Mouse (Mus musculus) MEL (cell line): ENCODE data around the gene Letmd1. TPM values are rescaled to one million over a fixed set of nuclear protein-coding genes. Genes with fewer than 3 reads are reported as not detected.

Experiments used
- DNase-seq: peaks from one replicate; pipeline ENCODE4 v3.0.0; 2011; ENCODE audit warnings: low read depth, low spot score
- H3K27ac ChIP-seq: 2 replicates; pipeline ENCODE4 v1.5.1; 2012; ENCODE audit warnings: low read depth, mild to moderate bottlenecking, control low read depth, low read length, moderate library complexity; ENCODE audit not compliant: control insufficient read depth
- H3K27me3 ChIP-seq, 2 experiments: fragments of 150-350 bp in 1 of 2; sonication (generic) in 1 of 2; 2 replicates each; pipeline ENCODE4 v1.6.1; 2012; ENCODE audit warnings: low read length in 2 of 2, mild to moderate bottlenecking in 2 of 2, improper control_type of control experiment in 1 of 2, moderate library complexity in 1 of 2; ENCODE audit not compliant: insufficient read depth in 2 of 2, control insufficient read depth in 1 of 2
- H3K36me3 ChIP-seq, 2 experiments: 2 replicates each; pipeline ENCODE4 v1.6.1; 2012 to 2014; ENCODE audit warnings: low read length in 2 of 2, improper control_type of control experiment in 1 of 2, inconsistent platforms in 1 of 2, mild to moderate bottlenecking in 1 of 2; ENCODE audit not compliant: insufficient read depth in 2 of 2, control insufficient read depth in 1 of 2
- H3K4me1 ChIP-seq, 2 experiments: fragments of 150-350 bp in 1 of 2; sonication (generic) in 1 of 2; 2 replicates each; pipeline ENCODE4 v1.6.1; 2012; ENCODE audit warnings: low read length in 2 of 2, improper control_type of control experiment in 1 of 2, mild to moderate bottlenecking in 1 of 2; ENCODE audit not compliant: insufficient read depth in 2 of 2, control insufficient read depth in 1 of 2
- H3K4me3 ChIP-seq, 2 experiments: fragments of 150-350 bp in 1 of 2; sonication (generic) in 1 of 2; 2 replicates each; pipeline ENCODE4 v1.5.1; 2012; ENCODE audit warnings: low read depth in 2 of 2, low read length in 2 of 2, mild to moderate bottlenecking in 2 of 2, moderate library complexity in 2 of 2, control low read depth in 1 of 2, improper control_type of control experiment in 1 of 2; ENCODE audit not compliant: control insufficient read depth in 1 of 2, insufficient read depth in 1 of 2
- H3K79me2 ChIP-seq: 2 replicates; pipeline ENCODE4 v1.6.1; 2012; ENCODE audit warnings: mild to moderate bottlenecking, low read length, moderate library complexity; ENCODE audit not compliant: control insufficient read depth, poor library complexity, insufficient read depth
- H3K9ac ChIP-seq: 2 replicates; pipeline ENCODE4 v1.6.1; 2012; ENCODE audit warnings: low read depth, mild to moderate bottlenecking, control low read depth, low read length, moderate library complexity; ENCODE audit not compliant: control insufficient read depth, poor library complexity, severe bottlenecking
- H3K9me3 ChIP-seq: fragments of 150-350 bp; sonication (generic); replicated peaks from 2 replicates; pipeline ENCODE4 v1.6.1; 2012; ENCODE audit warnings: mild to moderate bottlenecking, low read length, improper control_type of control experiment, moderate library complexity; ENCODE audit not compliant: insufficient read depth
- BHLHE40 ChIP-seq: IDR thresholded peaks from 2 replicates; pipeline ENCODE4 v1.6.1; 2012; ENCODE audit warnings: low read depth, mild to moderate bottlenecking, inconsistent platforms, low read length, improper control_type of control experiment, borderline replicate concordance
- CHD1 ChIP-seq: IDR thresholded peaks from 2 replicates; pipeline ENCODE4 v1.6.1; 2012; ENCODE audit warnings: low read depth, mild to moderate bottlenecking, inconsistent platforms, low read length, improper control_type of control experiment
- CHD2 ChIP-seq: IDR thresholded peaks from 2 replicates; pipeline ENCODE4 v1.6.1; 2011; ENCODE audit warnings: low read length, improper control_type of control experiment
- CTCF ChIP-seq, 3 experiments: IDR thresholded peaks in 2 of 3; conservative IDR thresholded peaks in 1 of 3; 2 replicates each; pipeline ENCODE4 v1.5.1; 2011 to 2012; ENCODE audit warnings: low read length in 3 of 3, low read depth in 2 of 3, mild to moderate bottlenecking in 2 of 3, improper control_type of control experiment in 1 of 3, inconsistent platforms in 1 of 3, mixed read lengths in 1 of 3, moderate library complexity in 1 of 3; ENCODE audit not compliant: control insufficient read depth in 1 of 3, insufficient read depth in 1 of 3, poor library complexity in 1 of 3, severe bottlenecking in 1 of 3
- E2F4 ChIP-seq: IDR thresholded peaks from 2 replicates; pipeline ENCODE4 v1.6.1; 2011; ENCODE audit warnings: low read depth, low read length, improper control_type of control experiment, borderline replicate concordance
- ELF1 ChIP-seq: IDR thresholded peaks from 2 replicates; pipeline ENCODE4 v1.6.1; 2014; ENCODE audit warnings: low read depth, mild to moderate bottlenecking, inconsistent platforms, low read length, improper control_type of control experiment, moderate library complexity
- EP300 ChIP-seq, 2 experiments: IDR thresholded peaks; 2 replicates each; pipeline ENCODE4 v1.6.1; 2011; ENCODE audit warnings: improper control_type of control experiment in 2 of 2, low read length in 2 of 2, low read depth in 1 of 2, mild to moderate bottlenecking in 1 of 2
- ETS1 ChIP-seq: IDR thresholded peaks from 2 replicates; pipeline ENCODE4 v1.6.1; 2012; ENCODE audit warnings: low read depth, mild to moderate bottlenecking, inconsistent platforms, low read length, improper control_type of control experiment, moderate library complexity
- GABPA ChIP-seq: IDR thresholded peaks from 2 replicates; pipeline ENCODE4 v1.6.1; 2012; ENCODE audit warnings: low read depth, mild to moderate bottlenecking, inconsistent platforms, low read length, improper control_type of control experiment, moderate library complexity
- HCFC1 ChIP-seq: IDR thresholded peaks from 2 replicates; pipeline ENCODE4 v1.6.1; 2012; ENCODE audit warnings: low read depth, mild to moderate bottlenecking, inconsistent platforms, low read length, improper control_type of control experiment, moderate library complexity
- JUND ChIP-seq: IDR thresholded peaks from 2 replicates; pipeline ENCODE4 v1.6.1; 2011; ENCODE audit warnings: low read depth, mild to moderate bottlenecking, improper control_type of control experiment, low read length
- KAT2A ChIP-seq: conservative IDR thresholded peaks from 2 replicates; pipeline ENCODE4 v1.6.1; 2012; ENCODE audit warnings: low read depth, low read length, improper control_type of control experiment, inconsistent platforms
- MAFK ChIP-seq: IDR thresholded peaks from 2 replicates; pipeline ENCODE4 v1.6.1; 2011; ENCODE audit warnings: low read depth, mild to moderate bottlenecking, low read length, improper control_type of control experiment, borderline replicate concordance
- MAX ChIP-seq: IDR thresholded peaks from 2 replicates; pipeline ENCODE4 v1.6.1; 2011; ENCODE audit warnings: low read length, improper control_type of control experiment
- MAZ ChIP-seq: IDR thresholded peaks from 2 replicates; pipeline ENCODE4 v1.6.1; 2012; ENCODE audit warnings: low read depth, mild to moderate bottlenecking, inconsistent platforms, low read length, improper control_type of control experiment
- MEF2A ChIP-seq: IDR thresholded peaks from 2 replicates; pipeline ENCODE4 v1.6.1; 2014; ENCODE audit warnings: low read depth, mild to moderate bottlenecking, inconsistent platforms, low read length, improper control_type of control experiment; ENCODE audit not compliant: poor library complexity, insufficient replicate concordance, severe bottlenecking; ENCODE audit errors: extremely low read depth
- MXI1 ChIP-seq: IDR thresholded peaks from 2 replicates; pipeline ENCODE4 v1.6.1; 2011; ENCODE audit warnings: mild to moderate bottlenecking, low read depth, low read length, improper control_type of control experiment
- MYC ChIP-seq: IDR thresholded peaks from 2 replicates; pipeline ENCODE4 v1.6.1; 2011; ENCODE audit warnings: low read depth, mild to moderate bottlenecking, low read length, improper control_type of control experiment, moderate library complexity
- NELFE ChIP-seq: IDR thresholded peaks from 2 replicates; pipeline ENCODE4 v1.6.1; 2011; ENCODE audit warnings: low read depth, low read length, improper control_type of control experiment
- NRF1 ChIP-seq: IDR thresholded peaks from 2 replicates; pipeline ENCODE4 v1.6.1; 2014; ENCODE audit warnings: low read depth, mild to moderate bottlenecking, inconsistent platforms, low read length, improper control_type of control experiment, moderate library complexity; ENCODE audit not compliant: poor library complexity, insufficient read depth, severe bottlenecking
- POLR2A ChIP-seq, 2 experiments: IDR thresholded peaks; 2 replicates each; pipeline ENCODE4 v1.6.1; 2011 to 2012; ENCODE audit warnings: low read length in 2 of 2, mild to moderate bottlenecking in 2 of 2, control low read depth in 1 of 2, improper control_type of control experiment in 1 of 2, low read depth in 1 of 2, moderate library complexity in 1 of 2; ENCODE audit not compliant: control insufficient read depth in 1 of 2, insufficient read depth in 1 of 2, poor library complexity in 1 of 2
- POLR2AphosphoS2 ChIP-seq: IDR thresholded peaks from 2 replicates; pipeline ENCODE4 v1.6.1; 2011; ENCODE audit warnings: low read length, improper control_type of control experiment
- POLR2AphosphoS5 ChIP-seq: IDR thresholded peaks from 2 replicates; pipeline ENCODE4 v1.6.1; 2012; ENCODE audit warnings: low read depth, borderline replicate concordance, mild to moderate bottlenecking, inconsistent platforms, low read length, moderate library complexity, mixed read lengths
- RAD21 ChIP-seq: IDR thresholded peaks from 2 replicates; pipeline ENCODE4 v1.6.1; 2011; ENCODE audit warnings: mild to moderate bottlenecking, low read depth, low read length, improper control_type of control experiment
- RCOR1 ChIP-seq: IDR thresholded peaks from 2 replicates; pipeline ENCODE4 v1.6.1; 2012; ENCODE audit warnings: low read depth, mild to moderate bottlenecking, inconsistent platforms, low read length, improper control_type of control experiment
- TAL1 ChIP-seq: IDR thresholded peaks from 2 replicates; pipeline ENCODE4 v1.6.1; 2012; ENCODE audit warnings: mild to moderate bottlenecking, inconsistent platforms, low read length, moderate library complexity, mixed read lengths
- TBP ChIP-seq: IDR thresholded peaks from 2 replicates; pipeline ENCODE4 v1.8.0; 2011; ENCODE audit warnings: low read depth, low read length, improper control_type of control experiment
- TCF12 ChIP-seq: IDR thresholded peaks from 2 replicates; pipeline ENCODE4 v1.6.1; 2014; ENCODE audit warnings: low read depth, mild to moderate bottlenecking, inconsistent platforms, low read length, improper control_type of control experiment, moderate library complexity
- UBTF ChIP-seq: IDR thresholded peaks from 2 replicates; pipeline ENCODE4 v1.6.1; 2012; ENCODE audit warnings: low read depth, mild to moderate bottlenecking, inconsistent platforms, low read length, improper control_type of control experiment, moderate library complexity, borderline replicate concordance; ENCODE audit not compliant: insufficient read depth
- USF1 ChIP-seq: IDR thresholded peaks from 2 replicates; pipeline ENCODE4 v1.6.1; 2014; ENCODE audit warnings: low read depth, mild to moderate bottlenecking, inconsistent platforms, low read length, improper control_type of control experiment, moderate library complexity
- ZC3H11A ChIP-seq: IDR thresholded peaks from 2 replicates; pipeline ENCODE4 v1.6.1; 2012; ENCODE audit warnings: low read depth, mild to moderate bottlenecking, inconsistent platforms, low read length, improper control_type of control experiment
- ZKSCAN1 ChIP-seq: IDR thresholded peaks from 2 replicates; pipeline ENCODE4 v1.6.1; 2012; ENCODE audit warnings: low read depth, mild to moderate bottlenecking, inconsistent platforms, low read length, improper control_type of control experiment, moderate library complexity
- ZMIZ1 ChIP-seq: IDR thresholded peaks from 2 replicates; pipeline ENCODE4 v1.6.1; 2012; ENCODE audit warnings: low read depth, mild to moderate bottlenecking, inconsistent platforms, low read length, improper control_type of control experiment, moderate library complexity
- ZNF384 ChIP-seq: IDR thresholded peaks from 2 replicates; pipeline ENCODE4 v1.6.1; 2012; ENCODE audit warnings: low read depth, mild to moderate bottlenecking, inconsistent platforms, low read length, improper control_type of control experiment
- polyA plus RNA-seq, 2 experiments: library from polyadenylated mRNA; stranded (reverse) in 1 of 2; unstranded in 1 of 2; fragments of >175 nt in 1 of 2; fragments of >200 nt in 1 of 2; gene quantifications; 2 replicates each; pipeline versions ENCODE4 v1.2.1 to v1.2.4; 2012; ENCODE audit warnings: low replicate concordance in 2 of 2, low read depth in 1 of 2; ENCODE audit not compliant: insufficient read length in 2 of 2, insufficient read depth in 1 of 2, missing spikeins in 1 of 2
- total RNA-seq: library from RNA; depleted of rRNA; stranded (reverse); fragments of 300-350 nt; gene quantifications from 2 replicates; pipeline ENCODE4 v1.2.3, GENCODE M21; 2012

Gene Letmd1
- total and polyA plus RNA-seq, 3 experiments, result 38.8 to 277 (median 64.3) TPM

GRCm38 (mm10) chr15:100458055-100458454 lies 10.8 kb upstream of the Letmd1 start (continued):
- no peak for TF ChIP-seq MAFK
- no peak for TF ChIP-seq TAL1
- no peak; the same call in none of the 2 replicates for TF ChIP-seq MXI1

DNA sequence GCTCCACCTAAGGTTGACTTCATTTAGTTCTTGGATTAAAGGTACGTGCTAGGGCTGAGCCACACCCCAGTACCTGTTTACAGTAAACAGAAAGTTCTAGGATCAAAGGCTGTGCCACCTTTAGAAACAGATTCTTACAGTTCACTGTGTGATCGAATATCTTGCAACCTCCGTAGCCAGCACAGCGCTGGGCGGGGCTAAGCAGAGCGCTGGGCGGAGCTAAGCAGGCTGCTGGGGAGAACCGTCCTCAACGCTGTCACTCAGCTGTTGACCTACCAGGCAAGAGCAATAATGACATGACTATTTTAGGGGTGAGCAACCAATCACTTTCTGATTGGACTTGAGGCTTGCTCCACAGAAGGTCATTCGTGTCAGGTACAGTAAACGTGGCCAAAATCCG lies 7.9 kb upstream of the Letmd1 start:
- Histone ChIP-seq H3K27ac (peak overlapping the region; percentile 42), H3K9me3 (no peaks in the 10 kb centered on the region), H3K27me3 (no peaks in the 10 kb centered on the region), H3K9ac (peak overlapping the region; percentile 60), H3K79me2 (no peaks in the 10 kb centered on the region), H3K4me3 (peak overlapping the region; percentile 58 to 95), H3K4me1 (peaks cover 0 to 13% of the 10 kb centered on the region in 2 experiments), H3K36me3 (peaks cover 0 to 2% of the 10 kb centered on the region in 2 experiments; a peak in 1 of 4 replicates)
- DNase-seq, result peak; percentile 95
- TF ChIP-seq CHD1 (no peak), E2F4 (no peak), POLR2AphosphoS2 (peak; percentile 65; the same call in 1 of the 2 replicates), UBTF (no peak), ZMIZ1 (0 out of 2 replicates have a peak, but pooled peaks have one; percentile 39), TAL1 (no peak), MEF2A (no peak), ZC3H11A (no peak; the same call in 1 of the 2 replicates), BHLHE40 (no peak), TBP (peak; percentile 63), POLR2A (IDR thresholded peaks at IDR 0.05; ENCODE audit: control insufficient read depth in 1 of 2, insufficient read depth in 1 of 2, low read depth in 1 of 2, low read length in 2 of 2, poor library complexity in 1 of 2) (peak in 1 of 2 experiments; percentile 71; a peak in 2 of 4 replicates), CHD2 (no peak), GABPA (0 out of 2 replicates have a peak, but pooled peaks have one; percentile 5), EP300 (IDR thresholded peaks at IDR 0.05; ENCODE audit: low read depth in 1 of 2, low read length in 2 of 2) (no peak), NRF1 (no peak), JUND (0 out of 2 replicates have a peak, but pooled peaks have one; percentile 12), TCF12 (peak; percentile 43; the same call in 1 of the 2 replicates), CTCF (IDR thresholded peaks at IDR 0.05 in 2 of 3, conservative IDR thresholded peaks at IDR 0.05 in 1 of 3; ENCODE audit: control insufficient read depth in 1 of 3, insufficient read depth in 1 of 3, low read depth in 2 of 3, low read length in 3 of 3, poor library complexity in 1 of 3, severe bottlenecking in 1 of 3) (no peak), NELFE (peak; percentile 64), POLR2AphosphoS5 (no peak), RCOR1 (no peak), ELF1 (0 out of 2 replicates have a peak, but pooled peaks have one; percentile 16), RAD21 (no peak; the same call in 1 of the 2 replicates), ZNF384 (no peak), ETS1 (peak; percentile 43; the same call in 1 of the 2 replicates), MXI1 (peak; percentile 27; the same call in 1 of the 2 replicates), MAX (no peak), HCFC1 (no peak), MYC (no peak), USF1 (no peak), KAT2A (no peak), MAFK (no peak), MAZ (peak; percentile 30; the same call in 1 of the 2 replicates), ZKSCAN1 (no peak)
